Mouse (Mus musculus) intestine, embryonic 16.5 days (tissue): ENCODE measurements around the gene Snrnp200. TPM values are rescaled to one million over a fixed set of nuclear protein-coding genes. Genes with fewer than 3 reads are reported as not detected.

Experiments used
- ATAC-seq: fragments of 200-750 bp; cut with Nextera tagmentation; 2 replicates; pipeline ENCODE4 v1.8.0; 2017; ENCODE audit warnings: moderate TSS enrichment, moderate library complexity
- H3K27ac ChIP-seq: fragments of 300-500 bp; sonication (generic); 2 replicates; pipeline ENCODE4 v1.5.1; 2014; ENCODE audit warnings: mild to moderate bottlenecking, low read length
- H3K27me3 ChIP-seq: fragments of 300-500 bp; sonication (generic); replicated peaks from 2 replicates; pipeline ENCODE4 v1.6.1; 2014; ENCODE audit warnings: low read length, control low read depth, mixed read lengths; ENCODE audit not compliant: control insufficient read depth, insufficient read depth
- H3K36me3 ChIP-seq: fragments of 300-500 bp; sonication (generic); 2 replicates; pipeline ENCODE4 v1.6.1; 2014; ENCODE audit warnings: low read length, control low read depth; ENCODE audit not compliant: control insufficient read depth, insufficient read depth
- H3K4me1 ChIP-seq: fragments of 300-500 bp; sonication (generic); 2 replicates; pipeline ENCODE4 v1.6.1; 2014; ENCODE audit warnings: low read length, control low read depth, mixed read lengths; ENCODE audit not compliant: control insufficient read depth, insufficient read depth
- H3K4me2 ChIP-seq: fragments of 300-500 bp; sonication (generic); 2 replicates; pipeline ENCODE4 v1.6.1; 2014; ENCODE audit warnings: low read depth, low read length, control low read depth
- H3K4me3 ChIP-seq: fragments of 300-500 bp; sonication (generic); 2 replicates; pipeline ENCODE4 v1.5.1; 2014; ENCODE audit warnings: mild to moderate bottlenecking, low read length
- H3K9ac ChIP-seq: fragments of 300-500 bp; sonication (generic); 2 replicates; pipeline ENCODE4 v1.6.1; 2014; ENCODE audit warnings: low read depth, low read length
- H3K9me3 ChIP-seq: fragments of 300-500 bp; sonication (generic); 2 replicates; pipeline ENCODE4 v1.6.1; 2016; ENCODE audit warnings: low read length, control low read depth; ENCODE audit not compliant: control insufficient read depth
- WGBS: fragments of 180-500 bp; shearing (Covaris S2); extraction: QIAGEN DNeasy Blood & Tissue Kit; methylation state at CpG from one replicate; pipeline ENCODE4 v1.1.7; 2014; 5-methylcytosine and 5-hydroxymethylcytosine counted together
- polyA plus RNA-seq: library from polyadenylated mRNA; unstranded; fragments of >200 nt; fragmentation: Nextera tagmentation; extraction: Ambion mirVana; gene quantifications from 2 replicates; pipeline ENCODE4 v1.2.1, GENCODE M21; 2015

Snrnp200 gene
- polyA plus RNA-seq, 1 experiment from 2014 or later, result 37.7 TPM

GRCm38 (mm10) chr2:127210701-127211100 lies 2.5 kb downstream of the Snrnp200 start:
- H3K27me3 ChIP-seq, result no peaks in the 10 kb centered on the region
- WGBS, result 95% methylated on average over 11 of the region's 11 CpGs

GRCm38 (mm10) chr2:127217746-127218145 lies 9.6 kb downstream of the Snrnp200 start:
- 98% methylated on average over 5 of the region's 5 CpGs for WGBS
- peaks cover 23% of the 10 kb centered on the region for H3K36me3 ChIP-seq

More at GRCm38 (mm10) chr2:127210701-127211100, 2.5 kb downstream of the Snrnp200 start:
- ATAC-seq, result no peak
- peaks cover 5% of the 10 kb centered on the region for H3K36me3 ChIP-seq
- H3K9me3 ChIP-seq, result no peaks in the 10 kb centered on the region
- no peak overlapping the region for H3K4me2 ChIP-seq
- no peak overlapping the region for H3K9ac ChIP-seq
- peaks cover 8% of the 10 kb centered on the region for H3K4me1 ChIP-seq
- no peak overlapping the region for H3K27ac ChIP-seq
- no peak overlapping the region for H3K4me3 ChIP-seq

GRCm38 (mm10) chr2:127225261-127225660 lies 17.1 kb downstream of the Snrnp200 start:
- no peaks in the 10 kb centered on the region for H3K27me3 ChIP-seq
- no peak overlapping the region for H3K27ac ChIP-seq
- no peak overlapping the region for H3K4me3 ChIP-seq
- H3K9ac ChIP-seq, result no peak overlapping the region
- H3K4me1 ChIP-seq, result no peaks in the 10 kb centered on the region
- ATAC-seq, result no peak
- H3K4me2 ChIP-seq, result no peak overlapping the region
- H3K9me3 ChIP-seq, result no peaks in the 10 kb centered on the region
- H3K36me3 ChIP-seq, result peaks cover 42% of the 10 kb centered on the region
- WGBS, result 97% methylated on average over 3 of the region's 3 CpGs

More at GRCm38 (mm10) chr2:127217746-127218145, 9.6 kb downstream of the Snrnp200 start:
- Histone ChIP-seq H3K4me3 (no peak overlapping the region), H3K9me3 (no peaks in the 10 kb centered on the region), H3K4me1 (no peaks in the 10 kb centered on the region), H3K4me2 (no peak overlapping the region), H3K27me3 (no peaks in the 10 kb centered on the region), H3K9ac (no peak overlapping the region), H3K27ac (no peak overlapping the region)
- ATAC-seq, result no peak

- Histone ChIP-seq H3K4me1 (no peaks in the 10 kb centered on the region), H3K36me3 (peaks cover 37% of the 10 kb centered on the region), H3K27me3 (no peaks in the 10 kb centered on the region), H3K4me3 (no peak overlapping the region), H3K9me3 (no peaks in the 10 kb centered on the region), H3K27ac (no peak overlapping the region), H3K4me2 (no peak overlapping the region), H3K9ac (no peak overlapping the region)
- WGBS, result 92% methylated on average over 11 of the region's 11 CpGs
- no peak for ATAC-seq
Measured at GRCm38 (mm10) chr2:127237897-127238610, 29.9 kb downstream of the Snrnp200 start.

GRCm38 (mm10) chr2:127240065-127240464 lies 31.9 kb downstream of the Snrnp200 start:
- no peaks in the 10 kb centered on the region for H3K4me1 ChIP-seq
- peaks cover 30% of the 10 kb centered on the region for H3K36me3 ChIP-seq
- 100% methylated on average over 2 of the region's 2 CpGs for WGBS
- no peak overlapping the region for H3K4me2 ChIP-seq
- H3K27me3 ChIP-seq, result no peaks in the 10 kb centered on the region
- H3K27ac ChIP-seq, result no peak overlapping the region
- no peak for ATAC-seq
- H3K4me3 ChIP-seq, result no peak overlapping the region
- H3K9ac ChIP-seq, result no peak overlapping the region
- H3K9me3 ChIP-seq, result no peaks in the 10 kb centered on the region

GRCm38 (mm10) chr2:127247592-127248333 lies 39.6 kb downstream of the Snrnp200 start, which contains the start of the genes Ciao1 and Tmem127:
Ciao1 (minus strand) TSS chr2:127247816.
Tmem127 (plus strand) TSS chr2:127247908.
- Histone ChIP-seq H3K36me3 (peaks cover 11% of the 10 kb centered on the region), H3K4me2 (peak within 1 kb of the TSS; percentile 90), H3K9me3 (no peaks in the 10 kb centered on the region), H3K27ac (peak within 1 kb of the TSS; percentile 68), H3K27me3 (no peaks in the 10 kb centered on the region), H3K4me3 (peak within 1 kb of the TSS; percentile 98), H3K9ac (peak within 1 kb of the TSS; percentile 93), H3K4me1 (peaks cover 21% of the 10 kb centered on the region)
- WGBS, result under 1% methylated on average over 53 of the region's 53 CpGs
- peak; percentile 99 for ATAC-seq

GRCm38 (mm10) chr2:127248334-127249004 lies 40.3 kb downstream of the Snrnp200 start:
- under 1% methylated on average over 39 of the region's 39 CpGs for WGBS
- H3K9me3 ChIP-seq, result no peaks in the 10 kb centered on the region
- peak; percentile 63 for ATAC-seq
- no peaks in the 10 kb centered on the region for H3K27me3 ChIP-seq
- H3K36me3 ChIP-seq, result peaks cover 11% of the 10 kb centered on the region
- peak overlapping the region; percentile 98 for H3K4me3 ChIP-seq
- H3K4me2 ChIP-seq, result peak overlapping the region; percentile 90
- H3K27ac ChIP-seq, result peak overlapping the region; percentile 68
- peak overlapping the region; percentile 93 for H3K9ac ChIP-seq
- peaks cover 21% of the 10 kb centered on the region for H3K4me1 ChIP-seq

- Histone ChIP-seq H3K4me1 (peaks cover 21% of the 10 kb centered on the region), H3K9me3 (no peaks in the 10 kb centered on the region), H3K9ac (no peak overlapping the region), H3K4me3 (no peak overlapping the region), H3K27me3 (no peaks in the 10 kb centered on the region), H3K27ac (no peak overlapping the region), H3K4me2 (no peak overlapping the region), H3K36me3 (peaks cover 4% of the 10 kb centered on the region)
- no peak for ATAC-seq
- WGBS, result 88% methylated on average over 9 of the region's 9 CpGs
Measured at GRCm38 (mm10) chr2:127250291-127251008, 42.3 kb downstream of the Snrnp200 start.
